Mouse (Mus musculus): ENCODE results near the gene Atg4d. TPM values are rescaled to one million over a fixed set of nuclear protein-coding genes. Genes with fewer than 3 reads are reported as not detected.

The Atg4d gene
- total and polyA plus RNA-seq, 3 experiments, result 83.9 to 99.7 TPM; not detected in 1

GRCm38 (mm10) chr9:21227342-21227741 lies 37.8 kb upstream of the Atg4d start:
- Histone ChIP-seq H3K9ac (ENCODE audit: control insufficient read depth, low read depth, low read length, poor library complexity, severe bottlenecking) (peak overlapping the region; percentile 33), H3K36me3 (ENCODE audit: control insufficient read depth in 1 of 2, insufficient read depth in 2 of 2, low read length in 2 of 2) (peaks cover 4 to 11% of the 10 kb centered on the region in 2 experiments), H3K4me1 (ENCODE audit: control insufficient read depth in 1 of 2, insufficient read depth in 2 of 2, low read length in 2 of 2) (peaks cover 2 to 20% of the 10 kb centered on the region in 2 experiments; a peak in 3 of 4 replicates), H3K27ac (ENCODE audit: control insufficient read depth, low read depth, low read length) (no peak overlapping the region; the same call in 1 of the 2 replicates), H3K27me3 (ENCODE audit: control insufficient read depth in 1 of 2, insufficient read depth in 2 of 2, low read length in 2 of 2) (no peaks in the 10 kb centered on the region), H3K79me2 (ENCODE audit: control insufficient read depth, insufficient read depth, low read length, poor library complexity) (no peaks in the 10 kb centered on the region), H3K9me3 (replicated peaks; ENCODE audit: insufficient read depth, low read length) (no peaks in the 10 kb centered on the region), H3K4me3 (ENCODE audit: control insufficient read depth in 1 of 2, insufficient read depth in 1 of 2, low read depth in 2 of 2, low read length in 2 of 2) (peak overlapping the region; percentile 28 to 31)
- TF ChIP-seq ELF1 (IDR thresholded peaks at IDR 0.05; ENCODE audit: low read depth, low read length) (no peak), MAZ (IDR thresholded peaks at IDR 0.05; ENCODE audit: low read depth, low read length) (no peak), TBP (IDR thresholded peaks at IDR 0.05; ENCODE audit: low read depth, low read length) (no peak), POLR2AphosphoS2 (IDR thresholded peaks at IDR 0.05; ENCODE audit: low read length) (no peak), KAT2A (conservative IDR thresholded peaks at IDR 0.05; ENCODE audit: low read depth, low read length) (no peak), MEF2A (IDR thresholded peaks at IDR 0.05; ENCODE audit: extremely low read depth, insufficient replicate concordance, low read depth, low read length, poor library complexity, severe bottlenecking) (no peak), POLR2AphosphoS5 (IDR thresholded peaks at IDR 0.05; ENCODE audit: borderline replicate concordance, low read depth, low read length) (peak; percentile 69; the same call in 1 of the 2 replicates), SIN3A (IDR thresholded peaks at IDR 0.05; ENCODE audit: low read length) (no peak), UBTF (IDR thresholded peaks at IDR 0.05; ENCODE audit: borderline replicate concordance, insufficient read depth, low read depth, low read length) (0 out of 2 replicates have a peak, but pooled peaks have one; percentile 30), E2F4 (IDR thresholded peaks at IDR 0.05; ENCODE audit: borderline replicate concordance, low read depth, low read length) (no peak), RCOR1 (IDR thresholded peaks at IDR 0.05; ENCODE audit: low read depth, low read length) (no peak)
- peak; percentile 63 for DNase-seq (ENCODE audit: low read depth, low spot score)

GRCm38 (mm10) chr9:21231551-21231950 lies 33.5 kb upstream of the Atg4d start:
- no peak for DNase-seq (ENCODE audit: low read depth, low spot score)
- H3K9ac ChIP-seq (ENCODE audit: control insufficient read depth, low read depth, low read length, poor library complexity, severe bottlenecking), result no peak overlapping the region
- peaks cover 3 to 13% of the 10 kb centered on the region in 2 experiments; a peak in 3 of 4 replicates for H3K4me1 ChIP-seq (ENCODE audit: control insufficient read depth in 1 of 2, insufficient read depth in 2 of 2, low read length in 2 of 2)
- no peak overlapping the region for H3K4me3 ChIP-seq (ENCODE audit: control insufficient read depth in 1 of 2, insufficient read depth in 1 of 2, low read depth in 2 of 2, low read length in 2 of 2)
- peaks cover 8 to 24% of the 10 kb centered on the region in 2 experiments for H3K36me3 ChIP-seq (ENCODE audit: control insufficient read depth in 1 of 2, insufficient read depth in 2 of 2, low read length in 2 of 2)
- H3K79me2 ChIP-seq (ENCODE audit: control insufficient read depth, insufficient read depth, low read length, poor library complexity), result peaks cover 18% of the 10 kb centered on the region
- H3K27me3 ChIP-seq (ENCODE audit: control insufficient read depth in 1 of 2, insufficient read depth in 2 of 2, low read length in 2 of 2), result no peaks in the 10 kb centered on the region
- TF ChIP-seq EP300 (IDR thresholded peaks at IDR 0.05; ENCODE audit: low read depth in 1 of 2, low read length in 2 of 2) (no peak), TAL1 (IDR thresholded peaks at IDR 0.05; ENCODE audit: low read length) (peak; percentile 37; the same call in 1 of the 2 replicates), JUND (IDR thresholded peaks at IDR 0.05; ENCODE audit: low read depth, low read length) (no peak), ZMIZ1 (IDR thresholded peaks at IDR 0.05; ENCODE audit: low read depth, low read length) (peak; percentile 8; the same call in 1 of the 2 replicates)
- no peak overlapping the region for H3K27ac ChIP-seq (ENCODE audit: control insufficient read depth, low read depth, low read length)
- no peaks in the 10 kb centered on the region for H3K9me3 ChIP-seq (replicated peaks; ENCODE audit: insufficient read depth, low read length)
